Mouse (Mus musculus) ovary, adult 18-20 months (tissue): ENCODE measurements around the gene Psat1.

ENCODE experiments used
- DNase-seq: peaks from one replicate; pipeline ENCODE4 v3.0.0; 2022; ENCODE audit warnings: low spot score, mixed read lengths

The Psat1 gene

DNA sequence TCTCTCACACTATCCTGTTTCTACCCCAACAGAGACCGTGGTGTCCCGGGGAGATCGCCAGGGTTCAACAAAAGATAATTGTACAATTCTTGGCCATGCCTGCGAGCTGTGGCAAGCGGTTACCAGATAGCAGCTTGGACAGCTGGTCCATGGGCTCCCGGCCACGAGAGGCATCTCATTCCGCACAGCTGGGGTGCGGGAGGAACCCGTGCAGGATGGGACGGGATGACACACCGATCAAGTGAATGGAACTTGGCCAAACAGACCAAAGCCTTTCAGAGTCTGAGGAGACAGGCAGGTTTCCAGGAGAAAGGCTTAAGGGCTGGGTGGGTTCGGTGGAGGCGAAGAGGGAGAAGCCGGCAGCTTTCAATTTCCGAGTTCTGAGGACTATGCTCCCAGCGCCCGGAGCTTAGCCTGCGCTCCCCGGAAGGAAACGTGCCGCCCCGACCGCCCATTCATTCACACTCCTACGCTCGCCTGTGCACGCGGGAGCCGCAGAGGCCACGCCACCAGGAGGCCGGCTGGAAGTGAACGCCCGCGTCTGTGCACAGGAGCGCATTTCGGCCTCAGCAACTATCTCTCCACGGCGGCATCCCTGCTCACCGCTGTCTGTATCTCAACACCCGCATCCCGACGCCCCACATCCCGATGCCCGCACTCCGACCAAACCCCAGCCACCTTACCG, 22.8 kb downstream of the Psat1 start:
- peak; percentile 33 for DNase-seq

DNA sequence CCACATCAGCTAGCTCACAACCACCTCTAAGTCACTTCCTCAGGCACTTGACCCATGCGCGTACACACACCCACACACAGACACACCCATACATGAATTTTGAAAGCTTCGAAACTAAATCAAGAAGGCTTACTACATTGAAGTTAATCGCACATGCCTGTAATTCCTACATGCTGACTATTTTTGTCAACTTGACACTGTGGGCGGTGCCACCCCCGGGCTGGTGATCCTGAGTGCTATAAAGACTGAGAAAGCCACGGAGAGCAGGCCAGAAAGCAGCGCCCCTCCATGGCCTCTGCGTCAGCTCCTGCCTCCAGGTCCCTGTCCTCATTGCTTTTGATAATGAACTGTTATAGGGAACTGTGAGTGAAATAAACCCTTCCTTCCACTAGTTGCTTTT, 23.7 kb downstream of the Psat1 start:
- no peak for DNase-seq

DNA sequence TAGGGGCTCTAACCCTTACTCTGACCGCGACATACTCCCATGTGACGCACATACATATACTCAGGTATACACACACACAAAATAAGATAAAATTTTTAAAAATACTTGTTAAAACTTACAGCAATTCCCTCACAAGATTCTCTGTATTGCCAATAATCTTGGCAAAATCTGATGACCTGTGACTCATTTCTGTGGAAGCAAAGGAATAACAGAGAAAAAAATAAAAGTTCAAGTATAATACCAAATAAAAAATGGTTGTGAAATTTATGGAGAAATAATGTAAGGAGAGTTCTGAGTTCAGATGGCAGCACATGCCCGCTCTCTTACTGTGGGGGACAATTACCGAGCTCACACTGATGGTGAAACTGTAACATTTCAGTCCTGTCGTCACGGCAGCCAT, 27.8 kb downstream of the Psat1 start:
- no peak for DNase-seq

DNA sequence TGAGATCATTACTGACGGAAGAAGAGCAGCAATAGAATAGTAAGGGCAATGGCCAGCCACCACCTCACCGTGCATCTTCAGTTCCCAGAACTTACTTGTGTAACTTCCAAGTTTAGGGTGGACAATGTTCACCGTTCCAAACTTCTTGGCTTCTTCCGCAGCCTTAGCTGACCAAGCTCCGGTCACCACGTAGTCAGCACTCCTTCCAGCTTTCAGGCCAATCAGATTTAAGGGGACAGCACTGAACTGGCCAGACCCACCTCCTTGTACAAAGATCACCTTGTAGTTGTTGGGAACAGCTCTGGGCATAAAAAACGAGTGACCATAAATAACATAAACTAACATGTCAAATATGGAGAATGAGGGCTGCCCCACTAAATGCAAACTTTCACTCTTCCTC, 29.0 kb downstream of the Psat1 start:
- no peak for DNase-seq

DNA sequence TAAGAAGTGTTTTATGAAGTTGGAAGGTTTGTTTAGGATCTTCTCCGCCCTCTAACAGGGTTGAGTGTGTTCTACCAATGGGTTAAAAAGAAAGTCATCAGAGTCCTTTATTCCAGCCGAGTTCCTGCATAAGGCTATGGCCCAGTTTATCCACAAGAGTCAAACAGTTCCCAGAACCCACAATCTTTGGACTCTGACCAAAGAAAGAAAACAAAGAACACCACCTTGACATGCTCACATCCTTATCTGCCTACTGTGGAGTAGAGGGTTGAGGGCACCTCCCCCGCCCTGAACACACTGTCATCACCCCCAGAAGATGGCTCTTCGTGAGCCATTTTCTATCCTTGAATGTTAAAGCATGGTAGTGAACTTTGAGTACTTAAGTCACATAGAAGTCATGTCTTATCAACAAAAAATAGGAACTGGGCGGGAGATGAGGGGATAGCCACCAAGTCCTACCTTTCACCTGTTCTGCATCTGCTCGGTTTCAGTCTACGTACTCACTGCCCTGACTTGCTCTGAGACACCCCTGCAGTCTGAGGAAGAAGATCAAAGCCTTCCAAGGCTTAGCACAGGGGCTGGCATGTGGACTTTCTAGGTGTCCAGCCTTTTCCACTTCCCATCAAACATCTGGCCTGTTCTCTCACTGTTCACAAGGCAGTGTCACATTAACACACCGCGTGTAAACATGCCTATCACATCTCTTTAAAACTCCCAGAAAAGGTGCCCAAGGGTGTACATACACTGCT, 33.7 kb downstream of the Psat1 start:
- no peak for DNase-seq

DNA sequence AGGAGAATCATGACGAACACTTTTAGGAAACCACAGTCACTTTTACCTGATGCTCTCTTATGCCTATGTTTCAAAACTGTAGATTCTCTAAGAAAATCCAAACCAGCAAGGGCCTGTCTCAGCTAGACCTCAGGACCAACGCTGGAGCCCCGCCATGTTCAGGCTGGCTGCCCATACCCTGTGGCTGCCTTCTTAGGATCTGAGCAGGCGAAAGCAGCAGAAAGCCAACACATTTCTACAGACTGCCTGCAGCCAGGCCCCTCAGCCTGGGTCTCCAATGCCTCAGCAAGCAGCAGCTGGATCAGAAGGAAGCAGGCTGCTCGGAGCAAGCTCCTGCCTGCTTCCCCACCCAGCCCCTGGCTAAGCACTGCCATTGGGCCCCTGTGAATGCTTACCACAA, 35.7 kb downstream of the Psat1 start:
- no peak for DNase-seq

DNA sequence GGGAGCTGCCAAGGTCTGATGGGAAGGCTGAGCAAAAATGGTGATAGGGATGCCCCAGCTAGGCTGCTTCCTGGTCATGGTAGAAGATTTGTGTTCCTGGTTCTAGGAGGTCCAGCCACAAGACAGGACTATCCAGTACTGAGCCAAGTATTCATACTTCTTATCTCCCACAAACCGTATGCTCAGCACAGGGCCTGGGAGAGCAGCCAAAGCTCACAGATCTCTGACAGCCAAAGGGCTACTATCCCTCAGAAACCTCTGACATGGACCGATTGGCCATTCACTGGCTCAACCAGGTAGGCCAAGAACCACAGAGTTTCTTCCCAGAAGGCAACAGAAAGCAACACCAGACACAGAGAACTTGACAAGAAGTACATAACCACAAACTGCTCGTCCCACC, 36.1 kb downstream of the Psat1 start:
- peak; percentile 27 for DNase-seq

DNA sequence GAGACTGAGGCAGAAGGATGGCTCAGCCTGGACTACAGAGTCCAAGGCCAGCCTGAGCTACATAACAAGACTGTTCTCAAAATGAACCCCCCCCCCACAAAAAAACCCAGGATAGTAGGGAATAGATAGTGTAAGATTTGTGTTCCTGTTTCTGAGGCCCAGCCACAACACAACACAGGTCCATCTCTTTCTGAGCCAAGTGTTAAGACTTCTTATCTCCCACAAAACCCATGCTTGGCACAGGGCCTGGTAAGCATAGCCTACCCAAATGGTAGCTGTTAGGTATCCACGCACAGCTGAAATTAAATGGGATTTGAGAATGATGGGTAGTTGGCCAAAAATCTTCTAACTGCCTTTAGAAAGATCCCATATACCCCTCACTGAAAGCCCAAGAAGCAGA, 36.6 kb downstream of the Psat1 start:
- peak; percentile 8 for DNase-seq

DNA sequence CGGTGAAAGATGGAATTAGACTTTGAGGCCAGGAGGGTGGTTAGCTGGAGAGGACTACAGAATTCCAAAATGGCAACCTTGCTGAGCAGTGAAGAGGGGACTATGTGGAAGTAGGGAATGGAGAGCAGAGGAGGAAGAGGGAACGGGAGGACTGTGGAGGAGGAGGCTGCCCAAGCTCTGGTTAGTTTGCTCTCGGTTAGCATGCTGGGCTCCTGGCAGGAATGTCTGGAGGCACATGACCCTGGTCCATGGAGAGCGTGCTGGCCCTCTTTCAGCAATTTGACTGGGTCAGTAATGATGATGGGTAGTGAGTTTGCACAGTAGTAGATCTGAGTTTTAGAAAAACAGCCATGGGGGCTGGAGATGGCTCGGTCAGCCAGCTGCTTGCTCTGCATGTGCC, 39.1 kb downstream of the Psat1 start:
- no peak for DNase-seq

DNA sequence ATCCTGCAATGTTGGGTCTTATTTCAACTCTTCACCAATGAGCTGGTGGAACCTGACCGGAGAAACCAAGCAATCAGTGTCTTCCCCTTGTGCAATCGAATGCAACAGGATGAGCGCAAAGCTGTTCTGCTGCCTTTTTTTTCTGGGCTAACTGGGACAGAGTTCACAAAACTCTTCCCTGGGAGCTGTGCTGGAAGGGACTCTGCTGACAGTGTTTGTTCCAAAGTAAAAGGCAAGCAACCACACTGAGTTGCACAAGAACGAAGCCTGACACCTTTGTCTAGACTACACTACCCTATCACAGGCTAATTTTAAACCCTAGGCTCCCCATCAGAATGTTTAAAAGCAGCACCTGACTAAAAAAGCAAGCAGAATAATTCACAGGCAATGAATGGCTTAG, 42.4 kb downstream of the Psat1 start:
- DNase-seq: no peak

DNA sequence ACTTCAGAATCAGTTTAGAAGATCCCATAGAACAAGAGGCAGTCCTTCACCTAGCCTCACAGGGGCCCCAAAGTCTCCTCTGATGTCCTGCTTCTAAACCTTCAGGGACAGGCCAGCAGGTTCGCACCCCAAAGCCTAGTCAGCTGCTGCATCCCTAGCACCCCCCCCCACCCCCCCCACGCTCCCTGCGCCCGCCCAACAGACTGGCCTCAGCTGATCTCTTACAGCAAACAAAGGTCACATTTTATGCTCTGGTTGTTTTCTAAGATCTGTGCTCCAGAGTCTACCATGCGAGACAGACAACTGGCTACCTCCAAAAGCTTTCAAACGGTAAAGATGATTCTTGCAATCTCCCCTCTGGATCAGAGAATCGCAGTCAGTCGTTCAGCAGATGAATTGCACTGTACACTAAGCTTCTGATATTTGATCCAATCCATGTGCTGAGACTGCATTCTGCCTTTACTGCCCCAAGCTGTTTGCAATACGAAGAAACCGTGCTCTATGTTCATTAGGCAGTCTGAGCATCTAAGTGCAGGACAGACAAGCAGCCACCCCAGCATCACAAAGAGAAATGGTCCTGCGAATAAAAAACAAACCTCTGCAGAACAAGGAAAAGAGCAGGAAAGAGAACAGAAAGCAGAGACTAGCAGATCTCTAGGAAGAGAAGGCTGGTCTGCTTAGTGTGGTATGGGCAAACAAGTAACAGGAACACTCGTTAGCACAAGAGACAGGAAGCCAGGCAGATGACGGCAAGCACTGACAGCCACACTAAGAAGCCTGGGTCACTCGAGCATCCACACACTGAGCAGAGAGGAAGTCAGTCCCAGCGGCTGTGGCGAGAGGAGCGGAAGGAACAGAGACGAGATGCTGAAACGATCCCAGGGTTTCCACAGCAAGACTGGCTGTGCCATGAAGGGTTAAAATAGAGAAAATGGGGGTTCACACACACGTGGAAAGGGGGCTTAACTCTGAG, 43.3 kb downstream of the Psat1 start:
- DNase-seq: no peak

DNA sequence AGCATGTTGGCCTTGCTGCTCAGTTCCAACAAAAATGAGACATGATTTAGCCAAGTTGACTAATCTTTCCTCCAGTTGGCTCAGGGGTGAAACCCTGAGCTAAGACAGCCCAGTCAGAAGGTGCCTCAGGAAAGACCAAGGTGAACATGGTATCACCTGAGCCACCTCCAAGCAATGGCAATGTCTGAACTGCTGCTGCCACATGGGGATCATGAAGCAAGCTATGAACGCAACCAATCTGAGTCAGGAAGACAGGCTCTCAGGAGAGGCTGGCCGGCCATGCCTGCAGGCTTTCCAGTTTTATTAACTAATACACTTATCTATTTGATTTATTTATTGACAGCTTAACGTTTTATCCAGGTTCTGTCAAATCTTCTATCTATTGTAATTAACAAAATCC, 51.5 kb downstream of the Psat1 start:
- no peak for DNase-seq

DNA sequence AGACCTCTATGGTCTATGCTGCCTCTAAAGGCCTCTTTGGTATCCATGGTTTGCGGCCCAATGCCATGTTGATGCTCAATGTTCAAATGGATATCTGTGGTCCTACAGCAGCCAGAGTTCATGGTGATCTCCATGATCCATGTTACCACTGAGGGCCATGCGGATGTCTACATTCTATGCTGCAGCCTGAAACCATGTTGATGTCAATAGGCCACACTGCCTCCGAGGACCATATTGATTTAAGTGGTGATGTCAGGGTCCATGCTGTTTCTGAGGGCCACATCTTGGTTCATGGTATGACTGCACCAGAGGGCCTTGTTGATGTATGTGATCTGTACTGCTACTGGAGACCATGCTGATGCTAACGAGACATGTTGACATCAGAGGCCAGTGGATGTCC, 55.0 kb downstream of the Psat1 start:
- no peak for DNase-seq

DNA sequence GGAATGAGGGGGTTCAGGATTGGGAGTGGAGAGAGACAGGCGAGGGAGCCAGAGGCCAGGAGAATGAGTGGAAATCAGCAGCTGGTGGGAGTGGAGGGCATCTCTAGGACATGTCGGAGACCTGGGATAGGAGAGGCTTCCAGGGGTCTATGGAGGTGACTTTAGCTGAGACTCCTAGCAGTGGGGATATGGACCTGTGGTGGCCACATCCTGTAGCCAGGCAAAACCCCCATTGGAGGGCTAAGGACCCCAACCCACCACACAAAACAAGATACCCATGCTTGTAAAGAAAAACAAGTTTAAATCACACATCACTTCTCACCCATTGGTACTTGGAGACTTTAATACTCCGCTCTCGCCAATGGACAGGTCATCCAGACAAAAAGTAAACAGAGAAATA, 58.7 kb downstream of the Psat1 start:
- no peak for DNase-seq

DNA sequence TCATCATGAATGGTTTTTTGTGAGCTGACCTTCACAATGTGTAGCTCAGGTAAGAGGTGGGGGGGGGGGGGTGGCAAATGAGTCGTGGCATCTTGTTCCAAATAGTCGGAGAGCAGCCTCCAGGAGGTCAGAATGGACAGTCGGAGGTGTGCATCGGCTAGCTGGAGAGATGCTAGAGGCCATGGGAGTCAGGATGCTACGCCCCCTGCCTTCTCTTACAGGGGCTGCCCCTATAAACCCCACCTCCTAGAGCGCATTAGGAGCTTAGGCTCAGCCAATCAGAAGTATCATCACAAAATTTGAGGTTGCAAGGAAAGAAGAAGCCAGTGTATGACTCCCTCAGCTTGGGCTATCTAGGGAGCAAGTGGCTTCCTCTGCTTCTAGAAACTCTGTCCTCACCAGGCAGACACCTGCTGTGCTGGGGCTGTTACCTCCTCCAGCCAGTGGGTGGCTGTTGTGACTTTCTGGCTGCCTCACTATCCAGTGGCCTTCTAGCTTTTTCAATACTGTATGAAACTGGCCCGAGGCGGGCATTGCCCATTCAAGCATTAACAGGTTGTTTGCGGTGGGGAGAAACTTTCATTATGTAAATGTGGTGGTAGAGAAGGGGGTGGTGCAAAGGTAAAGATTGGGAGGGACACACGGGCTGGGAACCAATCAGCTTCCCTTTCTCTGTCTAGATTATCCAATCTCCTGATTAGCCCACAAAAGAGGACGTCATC, 64.3 kb downstream of the Psat1 start:
- DNase-seq: no peak

DNA sequence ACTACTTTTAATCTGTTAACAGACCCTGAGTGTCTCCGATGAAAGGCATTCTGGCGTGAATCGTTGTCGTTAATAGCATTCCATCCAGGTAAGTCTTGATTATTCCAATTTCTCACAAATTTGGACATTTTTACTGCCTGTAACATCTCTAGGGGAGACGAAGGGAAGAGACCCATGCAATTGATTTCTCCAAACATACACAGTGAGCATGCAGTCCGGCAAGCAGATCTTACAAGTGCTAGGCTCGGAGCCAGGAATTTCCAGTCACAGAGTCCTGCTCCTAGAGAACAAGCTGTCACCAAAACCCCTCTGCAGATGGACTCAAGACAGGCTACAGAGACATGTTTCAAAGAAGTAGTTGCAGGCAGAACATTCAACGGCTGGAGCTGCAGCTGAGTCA, 66.4 kb downstream of the Psat1 start:
- no peak for DNase-seq

DNA sequence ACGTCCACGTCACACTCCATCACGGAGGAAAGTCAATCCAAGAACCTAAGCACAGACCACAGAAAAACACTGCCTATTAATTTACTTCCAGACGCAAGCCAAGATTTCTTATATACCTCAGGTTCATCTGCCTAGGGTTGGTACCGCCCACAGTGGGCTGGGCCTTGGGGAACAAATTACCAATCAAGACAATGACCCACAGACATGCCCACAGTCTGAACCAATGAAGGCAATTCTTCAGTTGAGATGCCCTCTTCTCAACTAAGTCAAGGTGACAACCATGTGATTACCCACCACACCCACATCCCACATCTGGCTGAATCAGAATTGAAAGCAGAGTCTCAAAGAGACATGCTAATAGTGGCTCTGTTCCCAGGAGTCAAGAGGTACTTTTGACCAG, 67.9 kb downstream of the Psat1 start:
- DNase-seq: no peak

DNA sequence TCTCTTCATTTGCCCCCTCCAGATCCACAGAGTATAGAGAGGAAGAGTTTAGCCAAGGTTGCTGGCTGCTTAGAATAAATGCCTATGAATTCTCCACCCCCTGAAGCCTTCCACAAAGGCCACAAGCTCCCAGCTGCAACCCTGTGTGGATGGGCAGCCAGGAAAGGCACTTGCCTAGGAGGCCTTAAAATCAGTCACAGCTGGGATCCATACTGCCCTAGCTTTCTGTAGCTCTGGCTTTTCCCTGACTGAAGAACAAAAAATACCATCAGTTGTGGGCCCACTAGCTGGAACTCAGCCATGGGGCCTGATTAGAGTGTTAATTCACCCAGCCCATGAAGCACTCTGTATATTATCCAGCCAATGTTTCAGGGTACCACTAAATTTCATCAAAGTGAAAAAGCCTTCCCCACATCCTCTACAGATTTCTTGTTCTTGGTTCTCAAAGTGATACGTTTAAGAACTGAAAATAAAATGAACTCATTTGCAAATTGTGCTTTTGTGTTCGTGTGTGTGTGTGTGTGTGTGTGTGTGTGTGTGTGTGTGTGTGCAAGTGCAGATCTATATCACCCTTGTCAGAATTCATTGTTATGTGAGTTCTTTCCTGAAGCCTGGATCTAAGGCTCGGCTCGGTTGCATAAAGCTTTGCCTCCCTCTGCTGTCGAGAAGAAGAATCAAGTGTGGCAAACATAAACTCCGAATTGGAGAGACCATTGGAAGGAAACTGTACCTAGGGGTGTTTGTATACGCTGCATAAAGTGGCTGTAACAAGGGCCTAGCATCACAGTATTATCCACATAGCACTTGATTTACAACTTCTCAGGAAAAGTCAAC, 78.1 kb downstream of the Psat1 start:
- no peak for DNase-seq

DNA sequence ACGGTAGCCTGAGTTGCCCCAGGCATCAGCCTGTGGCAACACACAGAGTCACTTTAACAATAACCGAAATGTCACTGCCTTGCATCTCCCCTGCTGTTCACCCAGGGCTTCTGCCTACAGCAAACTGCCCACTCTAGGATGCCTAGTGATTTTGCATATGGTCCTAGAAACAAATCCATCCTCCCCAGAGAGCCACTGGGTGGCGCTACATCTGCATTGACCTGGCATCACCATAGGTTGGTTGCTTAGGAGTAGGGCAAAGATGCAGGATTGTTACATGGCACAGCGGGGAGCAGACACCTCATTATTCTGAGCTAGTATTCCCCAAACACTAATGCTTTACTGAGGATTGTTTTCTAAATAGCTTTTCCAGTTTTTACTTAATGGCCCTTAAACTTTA, 80.3 kb downstream of the Psat1 start:
- DNase-seq: no peak

DNA sequence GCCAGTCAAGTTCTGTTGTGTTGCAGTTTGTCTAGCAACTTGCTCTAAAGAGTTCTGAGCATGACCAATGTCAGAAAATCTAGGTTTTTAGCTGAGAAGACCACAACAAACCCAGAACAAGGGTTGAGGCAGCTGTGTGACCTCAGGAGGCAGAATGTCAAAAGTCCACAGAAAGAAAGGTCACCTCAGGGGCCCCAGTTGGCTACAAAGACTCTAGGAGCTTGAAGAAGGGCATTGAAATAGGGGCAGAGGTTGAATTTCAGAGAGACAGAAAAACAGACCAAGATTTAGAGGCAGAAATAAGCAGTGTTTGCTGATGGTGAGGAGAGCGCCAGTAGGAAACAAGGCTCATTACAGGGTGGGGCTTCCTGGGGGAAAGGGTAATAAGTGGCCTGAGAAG, 81.0 kb downstream of the Psat1 start:
- no peak for DNase-seq

DNA sequence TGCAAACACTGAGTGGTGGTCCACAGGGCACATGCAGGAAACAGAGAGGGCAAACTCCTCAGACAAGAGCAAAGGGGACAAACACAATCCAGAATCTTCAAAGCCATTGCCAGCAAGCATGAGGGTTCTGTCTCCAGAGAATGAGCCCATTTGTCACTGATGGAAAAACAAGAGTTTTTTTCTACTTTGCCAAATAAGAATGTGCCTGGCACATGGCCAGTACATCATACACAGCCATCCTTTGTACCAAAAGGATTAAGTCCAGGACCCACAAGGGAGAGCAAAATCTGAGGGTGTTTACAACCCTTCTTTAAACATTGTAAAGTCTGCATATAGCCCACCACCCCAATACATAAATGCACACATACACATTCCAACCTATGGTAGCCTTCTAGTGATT, 81.7 kb downstream of the Psat1 start:
- DNase-seq: no peak
